Mouse (Mus musculus) ES-Bruce4 (cell line): ENCODE measurements around the gene Pik3r1. TPM values are rescaled to one million over a fixed set of nuclear protein-coding genes. Genes with fewer than 3 reads are reported as not detected.

Source experiments
- H3K27ac ChIP-seq: 2 replicates; pipeline ENCODE4 v1.5.1; 2012; ENCODE audit warnings: low read length, inconsistent platforms; ENCODE audit not compliant: insufficient read depth
- H3K27me3 ChIP-seq: 2 replicates; pipeline ENCODE4 v1.6.1; 2012; ENCODE audit warnings: mild to moderate bottlenecking, low read length, inconsistent platforms; ENCODE audit not compliant: control insufficient read depth, poor library complexity, insufficient read depth, severe bottlenecking
- H3K36me3 ChIP-seq: 2 replicates; pipeline ENCODE4 v1.6.1; 2012; ENCODE audit warnings: inconsistent platforms, mild to moderate bottlenecking, low read length, moderate library complexity; ENCODE audit not compliant: control insufficient read depth, poor library complexity, insufficient read depth, severe bottlenecking
- H3K4me1 ChIP-seq: one replicate; pipeline ENCODE4 v1.8.1; 2011; ENCODE audit warnings: low read length; ENCODE audit not compliant: control insufficient read depth, insufficient read depth
- H3K4me3 ChIP-seq: 2 replicates; pipeline ENCODE4 v1.5.1; 2011; ENCODE audit warnings: low read depth, mild to moderate bottlenecking, low read length
- H3K9ac ChIP-seq: 2 replicates; pipeline ENCODE4 v1.6.1; 2012; ENCODE audit warnings: low read depth, mild to moderate bottlenecking, inconsistent platforms; ENCODE audit not compliant: poor library complexity, severe bottlenecking
- H3K9me3 ChIP-seq: replicated peaks from 2 replicates; pipeline ENCODE4 v1.6.1; 2012; ENCODE audit warnings: mild to moderate bottlenecking, low read length, inconsistent platforms; ENCODE audit not compliant: control insufficient read depth, poor library complexity, insufficient read depth, severe bottlenecking
- CTCF ChIP-seq: IDR thresholded peaks from one replicate; pipeline ENCODE4 v1.8.1; 2011; ENCODE audit warnings: low read depth, low read length
- EP300 ChIP-seq: IDR thresholded peaks from 2 replicates; pipeline ENCODE4 v1.6.1; 2011; ENCODE audit warnings: low read depth, low read length; ENCODE audit not compliant: insufficient read depth
- POLR2A ChIP-seq: IDR thresholded peaks from one replicate; pipeline ENCODE4 v1.8.1; 2011; ENCODE audit warnings: low read length; ENCODE audit not compliant: insufficient read depth
- polyA plus RNA-seq: library from polyadenylated mRNA; stranded (reverse); fragments of >200 nt; gene quantifications from 2 replicates; pipeline ENCODE4 v1.2.4, GENCODE M21; 2011; ENCODE audit warnings: low read depth; ENCODE audit not compliant: missing spikeins, insufficient read depth, insufficient read length

Gene Pik3r1
- polyA plus RNA-seq, 1 experiment = 7.5 TPM

GRCm38 (mm10) chr13:101769955-101770354, 1.9 kb upstream of the Pik3r1 start:
- no peak overlapping the region for H3K9ac ChIP-seq
- no peak overlapping the region for H3K27ac ChIP-seq
- H3K4me1 ChIP-seq = no peaks in the 10 kb centered on the region
- no peaks in the 10 kb centered on the region; the same call in 1 of the 2 replicates for H3K27me3 ChIP-seq
- TF ChIP-seq CTCF (no peak), EP300 (no peak), POLR2A (no peak)
- no peak overlapping the region for H3K4me3 ChIP-seq
- H3K36me3 ChIP-seq = no peaks in the 10 kb centered on the region
- H3K9me3 ChIP-seq = no peaks in the 10 kb centered on the region

- Histone ChIP-seq H3K9me3 (no peaks in the 10 kb centered on the region), H3K27me3 (no peaks in the 10 kb centered on the region; the same call in 1 of the 2 replicates), H3K9ac (peak overlapping the region; percentile 59), H3K27ac (no peak overlapping the region), H3K4me3 (peak overlapping the region; percentile 83), H3K4me1 (peaks cover 3% of the 10 kb centered on the region), H3K36me3 (no peaks in the 10 kb centered on the region)
- TF ChIP-seq POLR2A (no peak), CTCF (no peak), EP300 (no peak)
Observed at GRCm38 (mm10) chr13:101768630-101768991, 594 bp upstream of the Pik3r1 start.

- Histone ChIP-seq H3K36me3 (no peaks in the 10 kb centered on the region), H3K27me3 (no peaks in the 10 kb centered on the region; the same call in 1 of the 2 replicates), H3K9ac (peak overlapping the region; percentile 59), H3K27ac (no peak overlapping the region), H3K4me3 (peak overlapping the region; percentile 92), H3K4me1 (peaks cover 7% of the 10 kb centered on the region), H3K9me3 (no peaks in the 10 kb centered on the region)
- TF ChIP-seq CTCF (no peak), POLR2A (no peak), EP300 (no peak)
Observed at GRCm38 (mm10) chr13:101767013-101767808, 806 bp downstream of the Pik3r1 start.

DNA sequence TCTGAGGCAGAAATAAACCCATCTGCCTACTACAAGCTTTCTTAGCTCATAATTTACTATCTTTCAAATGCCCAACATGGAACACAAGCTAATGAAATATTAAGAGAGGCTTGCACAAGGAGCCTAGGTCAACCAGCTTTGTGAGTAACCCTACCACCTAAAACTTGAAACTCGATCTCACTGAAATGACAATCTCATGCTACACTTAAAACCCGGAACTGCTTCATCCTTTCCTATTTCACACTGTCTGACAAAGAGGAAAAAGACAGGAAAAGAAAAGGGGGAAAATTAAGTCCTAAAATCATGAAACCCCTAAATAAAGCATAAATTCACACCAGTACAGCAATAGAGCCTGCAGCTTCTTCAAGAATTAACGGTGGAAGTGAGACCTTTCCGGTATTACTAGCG, 1.4 kb downstream of the Pik3r1 start:
- peaks cover 9% of the 10 kb centered on the region for H3K4me1 ChIP-seq
- H3K9ac ChIP-seq = peak overlapping the region; percentile 59
- H3K27me3 ChIP-seq = no peaks in the 10 kb centered on the region; the same call in 1 of the 2 replicates
- no peaks in the 10 kb centered on the region for H3K9me3 ChIP-seq
- no peak overlapping the region for H3K27ac ChIP-seq
- TF ChIP-seq POLR2A (no peak), CTCF (no peak), EP300 (no peak)
- H3K4me3 ChIP-seq = peak overlapping the region; percentile 92
- no peaks in the 10 kb centered on the region for H3K36me3 ChIP-seq

DNA sequence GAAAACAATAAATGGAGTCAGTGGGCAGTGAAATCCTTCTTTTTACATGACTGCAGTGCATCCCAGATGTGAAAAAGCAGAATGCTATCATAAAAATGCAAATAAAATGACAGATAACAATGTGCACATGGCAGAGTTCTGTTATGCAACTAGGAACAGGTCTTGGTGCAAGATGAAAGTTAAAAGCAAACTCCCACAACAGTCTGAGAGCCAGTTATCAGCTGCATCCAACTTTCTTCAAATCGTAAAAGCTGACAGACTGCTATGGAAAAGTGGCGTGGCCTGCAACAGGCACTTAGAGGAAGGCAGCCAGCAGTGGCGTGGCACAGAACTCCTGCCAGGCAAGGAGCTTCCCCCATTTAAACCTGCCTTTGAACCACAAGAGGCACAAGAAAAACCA, 2.0 kb downstream of the Pik3r1 start:
- H3K9me3 ChIP-seq = no peaks in the 10 kb centered on the region
- H3K36me3 ChIP-seq = no peaks in the 10 kb centered on the region
- TF ChIP-seq POLR2A = no peak
- no peak for TF ChIP-seq EP300
- no peak for TF ChIP-seq CTCF
- peaks cover 12% of the 10 kb centered on the region for H3K4me1 ChIP-seq
- H3K4me3 ChIP-seq = no peak overlapping the region
- no peak overlapping the region for H3K27ac ChIP-seq
- H3K27me3 ChIP-seq = no peaks in the 10 kb centered on the region; the same call in 1 of the 2 replicates
- H3K9ac ChIP-seq = 0 out of 2 replicates have a peak overlapping the region, but pooled peaks have one; percentile 59

DNA sequence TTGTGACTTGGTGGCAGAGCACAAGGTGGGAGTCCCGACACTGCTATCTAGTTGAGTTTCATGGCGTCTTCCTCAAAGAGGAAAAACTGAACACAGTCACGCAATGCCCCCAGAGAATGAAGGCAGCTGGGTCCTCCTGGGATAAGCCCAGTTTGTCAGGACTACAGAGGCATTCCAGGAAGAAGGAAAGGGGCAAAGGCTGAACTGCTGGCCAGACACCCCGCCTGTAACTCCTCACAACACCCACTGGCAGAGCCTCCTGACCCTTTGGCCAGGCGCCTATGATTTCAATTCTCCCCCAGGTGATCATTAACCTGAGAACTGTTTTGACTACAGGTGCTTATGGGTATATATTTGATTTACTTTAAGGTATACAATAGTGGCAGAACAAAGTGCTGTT, 3.9 kb downstream of the Pik3r1 start:
- TF ChIP-seq POLR2A (no peak), CTCF (no peak), EP300 (no peak)

More for the DNA sequence above, 3.9 kb downstream of the Pik3r1 start:
- Histone ChIP-seq H3K9ac (no peak overlapping the region), H3K27me3 (no peaks in the 10 kb centered on the region), H3K27ac (no peak overlapping the region), H3K4me1 (peaks cover 17% of the 10 kb centered on the region), H3K36me3 (no peaks in the 10 kb centered on the region), H3K9me3 (no peaks in the 10 kb centered on the region), H3K4me3 (no peak overlapping the region)
